ENCODE assay signal across 23 mouse cellular contexts in the genomic region with DNA sequence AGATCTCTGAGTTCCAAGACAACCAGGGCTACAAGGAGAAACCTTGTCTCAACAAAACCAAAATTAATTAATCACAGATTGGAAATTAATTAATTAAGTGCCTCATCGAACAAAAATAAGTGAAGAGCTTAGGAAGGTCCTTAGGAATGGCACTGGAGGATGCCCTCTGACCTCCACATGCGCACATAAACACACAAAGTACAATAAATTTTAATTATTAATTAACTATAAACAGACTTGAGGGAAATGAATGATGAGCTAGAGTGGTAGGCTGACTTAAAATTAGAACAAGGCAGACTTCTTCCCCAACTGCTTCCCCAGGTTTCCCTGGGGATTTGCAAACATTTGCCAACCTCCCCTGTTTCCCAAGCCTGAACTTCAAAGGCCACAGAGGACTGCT. TPM values are rescaled to one million over a fixed set of nuclear protein-coding genes. Genes with fewer than 3 reads are reported as not detected.
A peak's percentile ranks its signal among the peaks of the same experiment; 100 is the strongest.
DNase-seq lines count a peak whose midpoint lies in the region; TF ChIP-seq lines count a peak whose summit lies in the region.
"Had no signal": no experiment of that assay in that cellular context is flagged by ENCODE, and none has a peak within 500 bp of the region (broad histone marks: within the 10 kb centered on the region; RNA-seq: fewer than 3 reads in every experiment).

No protein-coding gene starts in this region.

- no peaks in the 10 kb centered on the region for H3K4me1 ChIP-seq in heart, adult 2 months (ENCODE audit: control insufficient read depth, insufficient read depth, low read length)
- peaks cover 24% of the 10 kb centered on the region for H3K4me1 ChIP-seq in liver, adult 2 months (ENCODE audit: control insufficient read depth, insufficient read depth, low read length)
- H3K4me1 ChIP-seq: embryonic facial prominence, embryonic 10.5 days; forebrain, embryonic 13.5 days had no signal

- H3K27ac ChIP-seq in heart, adult 2 months: no peak overlapping the region
- peak overlapping the region; percentile 100 for H3K27ac ChIP-seq in liver, adult 2 months (replicated peaks; ENCODE audit: insufficient read depth, low read depth, low read length)
- H3K27ac ChIP-seq: embryonic facial prominence, embryonic 10.5 days; embryonic facial prominence, embryonic 12.5 days; forebrain, embryonic 13.5 days had no signal

- no peaks in the 10 kb centered on the region for H3K36me3 ChIP-seq in heart, adult 2 months (ENCODE audit: control insufficient read depth, insufficient read depth, low read length)
- peaks cover 4% of the 10 kb centered on the region; the same call in 1 of the 2 replicates for H3K36me3 ChIP-seq in liver, adult 2 months (ENCODE audit: control insufficient read depth, insufficient read depth, low read length)
- H3K36me3 ChIP-seq: embryonic facial prominence, embryonic 10.5 days; embryonic facial prominence, embryonic 12.5 days; G1E had no signal

- no peaks in the 10 kb centered on the region for H3K79me2 ChIP-seq in heart, adult 2 months (replicated peaks; ENCODE audit: control insufficient read depth, insufficient read depth, low read length)
- H3K79me2 ChIP-seq in liver, adult 2 months (ENCODE audit: control insufficient read depth, insufficient read depth, low read length): peaks cover 9% of the 10 kb centered on the region; the same call in 1 of the 2 replicates

- no peaks in the 10 kb centered on the region for H3K27me3 ChIP-seq in heart, adult 2 months (ENCODE audit: control insufficient read depth, insufficient read depth, low read length)
- H3K27me3 ChIP-seq in liver, adult 2 months (ENCODE audit: control insufficient read depth, insufficient read depth, low read length): no peaks in the 10 kb centered on the region
- H3K27me3 ChIP-seq: CH12.LX; embryonic facial prominence, embryonic 12.5 days; forebrain, embryonic 13.5 days; Patski had no signal

- no peak for TF ChIP-seq EP300 in heart, adult 2 months (IDR thresholded peaks at IDR 0.05; ENCODE audit: insufficient read depth, low read depth, low read length)

- no peak overlapping the region for H3K4me3 ChIP-seq in heart, adult 2 months
- H3K4me3 ChIP-seq in liver, adult 2 months (ENCODE audit: insufficient read depth, low read depth, low read length): peak overlapping the region; percentile 62
- H3K4me3 ChIP-seq: embryonic facial prominence, embryonic 10.5 days; embryonic facial prominence, embryonic 12.5 days; forebrain, embryonic 13.5 days had no signal

- WGBS in heart, adult 2 months: 76% methylated on average over 2 of the region's 2 CpGs
- 25% methylated on average over 2 of the region's 2 CpGs for WGBS in liver, adult 2 months

- intact Hi-C loops in heart, adult 2 months (cut with DNase I): no loop called here

- no peak for TF ChIP-seq CTCF in heart, adult 2 months (IDR thresholded peaks at IDR 0.05)
- TF ChIP-seq CTCF in liver, adult 2 months (IDR thresholded peaks at IDR 0.05; ENCODE audit: low read depth, low read length): no peak

- peak; percentile 75 for DNase-seq in heart, adult 11 months
- no peak for DNase-seq in heart, adult 2 months
- peak; percentile 67 for DNase-seq in kidney, adult 9 months
- DNase-seq in kidney, postnatal 14 days: no peak
- peak; percentile 10 for DNase-seq in kidney, postnatal 10 days
- DNase-seq in kidney, adult 11 months: no peak
- peak; percentile 74 for DNase-seq in liver, adult 2 months (ENCODE audit: extremely low read depth, low read depth, low spot score)
- no peak for DNase-seq in liver
- DNase-seq: adrenal gland, adult 8-10 months; adrenal gland, postnatal 14 days; adrenal gland, postnatal 36 days; B cell, adult 2 months; cerebellum, adult 11-12 months; cerebellum, adult 2 months; cerebellum, adult 9-10 months; cerebellum, postnatal 10 days; cerebellum, postnatal 25 days had no signal

- no peak for TF ChIP-seq POLR2A in heart, adult 2 months (IDR thresholded peaks at IDR 0.05; ENCODE audit: insufficient read depth, low read depth, low read length)
- TF ChIP-seq POLR2A in liver, adult 2 months (IDR thresholded peaks at IDR 0.05; ENCODE audit: extremely low read depth, insufficient read depth, low read length): no peak

- no peak overlapping the region for H3K9ac ChIP-seq in heart, adult 2 months (ENCODE audit: low read depth, low read length)
- peak overlapping the region; percentile 85 for H3K9ac ChIP-seq in liver, adult 2 months (ENCODE audit: low read depth, low read length)
- H3K9ac ChIP-seq: embryonic facial prominence, embryonic 12.5 days; forebrain, embryonic 13.5 days had no signal

RNA-seq across cellular contexts. Expression of a gene that starts 21.6 kb away (rescaled TPM):
- total RNA-seq in heart, adult 2 months (2021): 10 to 100 TPM; 14.6 to 17.1 TPM
- 13.7 and 18.7 TPM in 2 replicates for polyA plus RNA-seq in heart, adult 2 months (2012; rRNA removed)
- 1.6 and 1.7 TPM in 2 replicates for total RNA-seq in liver, adult 2 months (2014; rRNA removed)
- polyA plus RNA-seq in liver, adult 2 months (2012; rRNA removed): 0.75 and 1.0 TPM in 2 replicates
- total RNA-seq: CH12.LX had no signal
- polyA plus RNA-seq: G1E had no signal

RNA-seq across cellular contexts. Expression of a gene that starts 57.0 kb away (rescaled TPM):
- total RNA-seq in heart, adult 2 months (2021): 10 to 100 TPM; 61.0 to 67.5 TPM
- polyA plus RNA-seq in heart, adult 2 months (2012; rRNA removed): 8.6 and 13.1 TPM in 2 replicates
- 18.5 and 19.6 TPM in 2 replicates for total RNA-seq in liver, adult 2 months (2014; rRNA removed)
- polyA plus RNA-seq in liver, adult 2 months (2012; rRNA removed): 10.4 and 11.6 TPM in 2 replicates

Comparison
In these comparisons a context has a peak if more than half of its experiments do, and no peak if none do; other contexts are left out.
1. DNase-seq: peak in heart, adult 11 months (single experiment), kidney, adult 9 months (single experiment), kidney, postnatal 10 days (single experiment) and liver, adult 2 months (single experiment); none in heart, adult 2 months (0 of 2), kidney, postnatal 14 days (single experiment), kidney, adult 11 months (single experiment) and liver (single experiment).